Mouse (Mus musculus) central nervous system, embryonic 14 days (tissue): ENCODE data around the gene Zbtb43. TPM values are rescaled to one million over a fixed set of nuclear protein-coding genes. Genes with fewer than 3 reads are reported as not detected.

Source experiments
- polyA plus RNA-seq: library from polyadenylated mRNA; depleted of rRNA; stranded (reverse); fragments of >200 nt; gene quantifications from 2 replicates; pipeline ENCODE4 v1.2.3, GENCODE M21; 2012; rRNA removed

The Zbtb43 gene
- 18.2 and 20.5 TPM in 2 replicates for polyA plus RNA-seq

GRCm38 (mm10) chr2:33468466-33469097, at the start of gene Zbtb43:
Gene Zbtb43, minus strand, starts transcription at chr2:33468559.

GRCm38 (mm10) chr2:33430771-33431699, 37.3 kb downstream of the Zbtb43 start, which contains the start of gene Zbtb34:
Gene Zbtb34, minus strand, starts transcription at chr2:33431324.

Other genes with a start within 250 kb of the Zbtb43 start
- gene Ralgps1, start 97.1 kb downstream of the Zbtb43 start, polyA plus RNA-seq: 63.8 and 67.9 TPM in 2 replicates
- gene Zbtb34, start 37.2 kb downstream of the Zbtb43 start, polyA plus RNA-seq: 20.0 and 23.6 TPM in 2 replicates
- 8.3 and 10.8 TPM in 2 replicates for gene Lmx1b, start 172.0 kb upstream of the Zbtb43 start, polyA plus RNA-seq